Mouse (Mus musculus) frontal cortex, postnatal 36 days (tissue): ENCODE results near the gene Elovl4.

Source experiments
- DNase-seq, 2 experiments: peaks; one replicate each; pipeline ENCODE4 v3.0.0; 2022; ENCODE audit warnings: low spot score in 2 of 2

The Elovl4 gene

DNA sequence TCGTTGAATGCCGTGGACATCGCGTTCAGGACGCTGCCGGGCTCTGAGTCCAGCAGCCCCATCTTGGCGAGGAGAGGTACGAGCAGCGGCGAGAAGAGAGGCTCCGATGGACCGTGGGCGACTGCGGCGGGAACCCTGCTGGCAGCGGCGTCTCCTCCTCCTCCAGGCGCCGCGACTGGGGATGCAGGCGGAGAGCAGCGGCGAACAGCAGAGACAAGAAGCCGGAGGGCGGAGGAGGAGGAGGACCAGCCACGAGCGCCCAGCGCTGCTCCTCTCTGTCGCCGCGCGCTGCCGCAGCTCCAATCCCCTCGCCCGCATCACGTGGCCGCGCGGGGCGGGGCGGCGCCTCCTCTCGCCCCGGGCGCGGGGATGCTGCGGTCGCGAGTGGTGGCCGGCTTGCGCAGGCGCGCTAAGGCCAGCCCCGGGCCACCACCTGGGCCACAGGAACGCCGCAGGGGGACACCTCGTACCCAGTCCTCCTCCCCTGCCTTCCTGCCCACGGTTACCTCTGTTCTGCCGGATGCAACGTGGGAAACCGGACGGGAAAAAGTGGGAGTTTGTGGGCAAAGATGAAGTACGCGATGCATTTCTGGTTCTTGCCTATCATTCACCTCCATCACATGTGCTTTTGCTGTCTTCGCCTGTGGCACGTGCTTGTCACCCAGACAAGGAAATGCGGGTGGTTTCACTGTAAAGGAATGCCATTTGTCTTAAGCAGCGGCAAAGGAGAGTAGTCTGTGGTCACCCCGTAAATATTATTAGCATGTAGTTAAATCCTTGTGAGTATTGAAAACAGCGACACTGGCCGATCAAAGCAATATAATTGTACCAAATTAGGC is at the start of gene Elovl4:
TSS of gene Elovl4 (minus strand) at position 301 of the 839 bp plus-strand sequence.
- DNase-seq = peak; percentile 89 to 91

DNA sequence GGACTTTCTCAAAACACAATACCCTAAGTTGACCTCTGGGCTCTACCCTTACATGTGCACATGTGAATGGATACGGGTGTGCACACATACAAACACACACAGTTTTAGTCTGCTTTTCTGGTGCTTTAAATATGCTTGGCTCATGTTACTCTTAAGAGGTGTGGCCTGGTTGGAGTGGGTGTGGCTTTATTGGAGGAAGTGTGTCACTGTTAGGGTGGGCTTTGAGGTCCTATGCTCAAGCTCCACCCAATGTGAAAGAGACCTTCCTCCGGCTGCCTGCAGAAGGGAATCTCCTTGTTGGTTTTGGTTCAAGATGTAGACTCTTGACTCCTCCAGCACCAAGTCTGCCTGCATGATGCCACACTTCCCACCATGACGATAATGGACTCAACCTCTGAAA is 46.4 kb upstream of the Elovl4 start:
- no peak for DNase-seq

DNA sequence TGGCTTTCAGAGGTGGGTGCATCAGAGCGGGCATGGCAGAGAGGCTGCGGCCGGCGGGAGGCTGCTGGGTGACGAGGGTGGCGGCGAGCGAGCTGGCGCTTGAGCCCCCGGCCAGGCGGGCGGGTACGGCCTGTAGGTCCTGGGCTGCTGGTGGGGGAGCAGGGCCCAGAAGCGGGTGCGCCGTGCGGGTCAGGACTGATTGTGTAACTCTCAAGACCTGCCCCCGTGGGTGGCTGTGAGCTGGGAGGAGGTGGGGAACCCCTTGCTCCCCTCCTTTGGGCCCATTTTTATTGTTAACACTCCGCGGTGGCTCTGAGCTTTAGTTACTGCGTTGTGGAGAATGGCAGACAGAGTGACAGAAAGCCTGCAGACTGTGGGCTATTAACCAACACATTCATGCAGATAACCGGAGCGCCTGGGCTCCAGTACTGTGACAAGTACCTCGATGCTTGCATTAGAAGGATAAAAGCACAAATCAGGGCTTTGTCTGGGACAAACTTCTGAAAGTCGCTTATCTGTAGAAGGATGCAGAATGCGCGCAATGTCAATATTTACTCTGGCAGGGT is 28.8 kb upstream of the Elovl4 start:
- no peak for DNase-seq

DNA sequence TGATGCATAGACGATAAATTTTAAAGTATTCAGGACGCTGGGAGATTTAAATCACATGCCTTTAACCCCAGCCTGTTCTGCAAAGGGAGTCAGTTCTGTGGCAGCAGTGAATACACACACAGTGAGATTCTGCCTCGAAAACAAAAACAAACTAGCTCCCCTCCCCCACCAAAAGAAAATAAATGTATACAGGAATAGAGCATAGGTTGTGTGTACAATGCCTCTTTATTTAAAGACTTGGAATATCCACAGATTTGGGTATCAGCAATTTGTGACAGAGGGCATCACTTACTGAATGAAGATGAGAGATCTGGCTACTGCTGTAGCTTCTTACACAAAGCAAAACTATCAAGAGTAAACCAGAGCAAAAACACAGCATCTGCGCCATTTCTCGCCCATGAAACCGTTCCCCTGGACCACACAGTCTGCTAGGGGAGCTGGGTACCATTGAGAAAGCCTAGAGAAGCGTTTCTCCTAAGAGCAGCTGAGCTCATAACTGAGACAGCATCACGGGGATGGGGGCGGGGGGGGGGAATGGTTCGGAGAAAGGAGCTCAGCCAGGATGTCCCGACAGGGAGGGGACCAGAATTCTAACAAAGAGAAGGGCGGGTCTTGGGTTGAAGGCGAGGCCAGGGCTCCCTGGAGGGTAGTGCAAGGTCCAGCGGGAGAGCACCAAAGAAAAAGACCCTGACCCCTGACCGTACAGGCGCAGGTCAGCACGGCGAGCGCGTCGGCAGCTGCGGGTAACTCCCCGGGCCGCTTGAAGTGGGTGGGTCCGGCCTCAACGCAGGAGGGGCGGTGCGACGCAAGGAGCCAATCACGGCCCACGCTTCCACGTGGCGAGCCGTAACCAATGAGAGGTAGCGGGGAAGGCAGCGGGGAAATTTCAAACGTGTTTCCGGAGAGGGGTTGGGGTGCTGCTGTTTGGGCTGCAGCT is 28.0 kb upstream of the Elovl4 start, which contains the start of gene Ttk:
TSS of gene Ttk (plus strand) at position 879 of the 937 bp plus-strand sequence.
- DNase-seq = peak; percentile 85 to 91

DNA sequence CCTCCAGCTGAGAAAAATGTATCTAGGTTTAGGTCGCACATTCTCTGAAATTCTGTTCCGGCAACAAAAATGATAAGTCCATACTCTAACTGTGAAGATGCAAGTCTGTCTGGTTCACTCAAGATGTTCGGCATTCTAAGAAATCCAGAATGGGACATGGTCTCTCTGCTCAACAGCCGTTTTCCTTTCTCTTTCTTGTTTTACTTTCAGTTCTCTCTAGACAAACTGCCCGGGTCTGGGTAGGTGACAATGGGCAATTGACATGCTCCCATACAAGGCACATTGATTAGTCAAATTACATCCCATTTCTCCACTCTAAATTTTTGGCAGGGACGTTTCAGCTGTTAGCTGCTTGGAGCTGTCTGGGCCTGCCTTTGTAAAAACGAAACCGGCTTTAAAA is 25.1 kb upstream of the Elovl4 start:
- no peak for DNase-seq

DNA sequence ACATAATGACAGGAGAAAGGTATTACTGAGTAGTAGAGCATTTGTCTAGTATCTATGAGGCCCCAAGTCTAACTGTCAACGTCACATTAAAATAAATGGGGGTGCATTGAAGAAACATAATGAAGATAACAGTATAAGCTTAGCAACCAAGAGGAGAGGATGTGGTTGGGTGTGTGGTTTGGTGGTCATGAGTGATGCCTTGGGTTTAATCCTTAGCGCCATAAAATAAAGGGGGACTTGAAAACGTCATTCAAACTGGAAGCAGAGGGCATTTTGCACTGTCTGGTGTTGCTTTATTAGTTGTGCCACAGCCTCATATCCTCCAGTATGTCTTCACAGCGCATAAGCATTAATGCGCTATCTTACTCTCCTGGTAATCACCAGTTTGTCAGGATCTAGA is 23.8 kb upstream of the Elovl4 start:
- no peak for DNase-seq

DNA sequence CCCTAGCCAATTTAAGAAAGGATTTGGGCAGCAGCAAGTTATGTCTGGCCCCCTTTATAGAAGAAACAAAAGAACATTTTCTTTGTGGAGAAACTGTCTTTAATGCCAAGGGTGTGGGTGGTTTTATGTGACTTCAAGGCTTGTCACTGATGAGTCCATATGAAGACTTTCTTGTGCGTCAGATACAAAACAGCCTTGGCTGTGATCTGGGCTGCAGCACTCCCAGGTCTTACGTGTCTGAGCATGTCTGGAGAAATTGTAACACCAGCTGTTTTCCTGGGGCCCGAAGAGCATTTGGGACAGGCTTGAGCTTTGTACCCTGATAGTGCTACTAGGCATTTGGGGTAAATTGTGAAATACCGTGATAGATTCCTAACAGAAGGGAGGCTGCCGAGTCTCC is 16.8 kb upstream of the Elovl4 start:
- DNase-seq = no peak

DNA sequence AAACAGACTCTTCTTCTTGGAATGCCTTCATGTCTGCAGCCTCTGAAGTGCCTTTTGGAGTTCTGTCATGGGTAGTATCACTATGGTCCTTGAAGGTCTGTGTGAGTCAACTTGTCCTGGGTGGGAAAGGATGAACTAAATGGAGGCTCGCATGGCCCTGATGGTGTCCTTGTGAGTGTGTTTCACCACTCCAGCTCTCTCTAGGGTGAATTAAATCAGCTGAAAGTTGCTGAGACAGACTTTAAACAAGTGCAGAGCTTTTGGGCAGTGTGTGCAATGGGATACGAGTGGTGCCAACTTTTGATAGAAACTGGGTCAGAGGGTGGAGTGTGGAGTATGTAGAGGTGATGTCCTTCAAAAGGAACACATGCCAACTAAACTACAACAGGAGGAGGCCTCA is 14.9 kb upstream of the Elovl4 start:
- no peak for DNase-seq

DNA sequence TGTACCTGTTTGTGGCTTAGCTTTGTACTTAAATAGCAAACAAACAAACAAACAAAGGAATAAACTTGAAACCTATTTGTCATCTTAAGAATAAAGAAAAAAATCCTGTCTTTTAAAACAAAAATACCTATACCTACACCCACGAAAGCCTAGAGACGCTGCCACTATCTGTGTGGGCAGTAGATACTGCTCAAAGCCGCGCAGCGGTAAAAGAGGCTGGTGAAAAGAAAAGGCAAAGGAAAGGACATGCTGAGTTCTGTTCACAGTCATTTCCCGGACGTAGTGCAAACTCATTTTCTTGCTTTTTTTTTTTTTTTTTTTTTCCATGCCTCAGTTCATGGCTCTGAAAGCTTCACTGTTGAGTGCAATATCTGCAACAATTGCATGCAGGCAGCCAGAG is 13.1 kb upstream of the Elovl4 start:
- no peak for DNase-seq

DNA sequence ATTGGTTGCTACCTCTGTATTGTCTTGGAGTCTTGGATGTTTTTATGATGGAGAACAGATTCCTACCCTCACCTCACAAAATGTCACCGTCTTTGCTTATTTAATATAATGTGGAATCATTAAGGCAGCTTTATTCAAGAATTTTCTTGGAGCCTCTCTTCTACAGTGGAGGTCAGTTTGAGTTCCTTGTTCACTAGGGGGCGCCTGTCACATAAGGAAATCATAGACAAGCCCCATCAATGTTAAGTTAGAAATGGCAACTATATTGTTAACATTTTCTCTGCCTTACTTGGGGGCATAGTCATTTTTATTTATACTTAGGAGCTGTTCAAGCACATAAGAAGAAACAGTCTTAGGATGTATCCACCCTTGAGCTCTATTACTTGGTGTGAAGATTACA is 1.5 kb upstream of the Elovl4 start:
- peak in 1 of 2 experiments; percentile 74 for DNase-seq

DNA sequence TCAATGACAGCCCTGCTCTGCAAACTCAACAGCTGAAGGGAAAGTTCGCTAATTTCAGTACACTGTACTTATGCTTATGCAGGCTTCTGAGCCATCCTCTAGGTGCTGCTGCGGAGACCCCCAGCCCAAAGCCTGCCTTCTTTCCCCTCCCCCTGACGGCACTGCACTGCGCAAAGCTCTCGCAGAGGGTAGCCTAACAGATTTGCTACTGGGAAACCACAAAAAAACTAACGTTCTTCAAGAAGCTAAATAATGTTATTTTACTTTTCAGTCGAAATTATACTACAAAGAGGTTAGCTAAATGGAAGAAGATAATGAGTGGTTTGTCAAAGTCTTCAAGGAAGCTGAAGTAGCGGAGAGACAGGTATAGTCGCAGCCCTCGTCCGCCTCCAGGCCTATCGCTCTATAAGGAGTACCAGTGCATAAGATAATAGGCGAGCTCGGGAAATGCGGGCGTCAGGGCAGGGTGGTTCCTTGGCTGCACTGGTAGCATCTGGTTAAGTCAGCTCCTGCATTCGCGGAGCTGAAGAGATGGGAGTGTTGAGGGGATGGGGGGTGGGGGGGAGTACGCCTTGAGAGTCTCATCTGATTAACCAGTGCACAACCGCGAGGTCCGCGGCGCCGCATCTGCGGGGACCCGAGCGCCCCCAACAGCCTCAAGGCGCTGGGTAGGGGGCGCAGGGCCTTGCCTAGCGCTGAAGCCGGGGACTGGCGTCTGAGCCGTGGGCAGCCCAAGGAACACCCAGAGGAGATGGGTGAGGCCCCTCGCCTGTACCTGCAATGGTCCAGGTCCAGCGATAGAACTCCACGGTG is 707 bp downstream of the Elovl4 start:
- DNase-seq = peak in 1 of 2 experiments; percentile 45

DNA sequence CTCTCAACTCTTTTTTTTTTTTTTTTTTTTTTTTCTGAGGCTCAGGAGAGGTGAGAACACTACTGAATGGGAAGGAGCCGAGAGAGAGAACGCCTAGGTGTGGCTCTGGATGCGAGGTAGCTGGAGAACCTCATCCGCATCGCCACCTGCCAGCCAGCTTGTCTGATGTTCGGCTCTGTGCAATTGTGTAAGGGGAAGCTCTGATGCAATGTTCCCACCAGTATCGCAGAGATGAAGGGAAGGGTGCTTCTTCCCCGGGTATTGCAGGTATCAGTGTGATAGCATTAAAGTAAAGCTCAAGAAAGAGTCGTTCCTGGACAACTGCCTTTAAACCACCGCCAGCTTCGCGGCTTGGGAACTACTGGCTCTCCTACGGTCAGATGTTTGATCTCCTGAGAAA is 1.7 kb downstream of the Elovl4 start:
- DNase-seq = no peak

DNA sequence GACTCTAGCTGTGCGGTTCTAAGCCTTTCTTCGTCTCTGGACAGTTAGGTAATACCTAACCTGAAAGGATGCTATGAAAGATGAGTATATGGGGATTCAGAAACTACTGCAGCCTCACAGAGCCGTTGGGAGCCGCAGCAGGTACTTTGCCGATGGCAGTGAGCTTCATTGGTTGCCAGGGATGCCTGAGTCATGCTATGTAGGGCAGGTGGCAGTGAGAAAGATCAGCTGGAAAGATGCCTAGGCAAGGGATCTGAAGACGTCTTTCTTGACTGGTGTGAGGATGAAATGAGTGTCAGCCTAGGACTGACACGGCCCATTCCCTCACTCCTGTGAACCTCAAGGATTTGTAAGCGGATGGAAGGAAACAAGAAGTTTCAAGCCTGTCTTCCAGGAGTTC is 8.2 kb downstream of the Elovl4 start:
- DNase-seq = no peak

DNA sequence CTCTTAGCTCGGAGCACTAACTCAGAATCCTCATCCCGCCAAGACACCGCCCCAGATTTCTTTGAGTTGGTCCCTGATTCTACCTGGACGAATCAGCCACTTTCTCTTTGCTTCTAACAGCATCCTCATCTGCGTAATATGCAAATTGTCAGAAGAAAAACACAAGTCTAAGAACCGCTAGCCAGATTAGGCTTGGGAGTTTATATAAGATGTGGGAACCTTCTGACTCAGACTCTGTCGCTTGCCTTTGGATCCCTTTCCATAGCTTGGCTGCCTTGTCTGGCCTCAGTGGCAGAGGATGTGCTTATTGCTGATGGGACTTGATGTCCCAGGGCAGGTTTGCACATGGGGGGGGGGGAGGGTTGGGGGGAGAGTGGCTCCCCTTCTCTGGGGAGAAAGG is 9.2 kb downstream of the Elovl4 start:
- DNase-seq = no peak

DNA sequence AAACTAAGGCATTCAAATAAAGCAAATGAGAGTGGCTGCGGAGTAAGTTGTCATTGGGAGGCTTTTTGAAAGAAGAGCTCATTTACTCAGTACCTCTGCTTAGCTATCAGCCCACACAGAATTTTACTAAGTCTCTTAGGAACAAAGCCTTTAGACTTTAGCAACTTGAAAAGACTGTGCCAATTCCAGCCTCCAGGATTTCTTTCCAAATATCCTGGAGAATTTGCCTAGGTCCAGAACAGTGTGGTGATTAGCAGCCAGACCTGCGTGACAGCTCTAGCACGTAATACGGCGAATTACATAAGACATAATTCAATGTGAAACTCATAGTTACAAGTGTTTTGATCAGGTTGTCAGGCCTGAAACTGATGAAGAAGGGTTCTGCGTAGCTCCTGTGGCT is 16.8 kb downstream of the Elovl4 start:
- no peak for DNase-seq

DNA sequence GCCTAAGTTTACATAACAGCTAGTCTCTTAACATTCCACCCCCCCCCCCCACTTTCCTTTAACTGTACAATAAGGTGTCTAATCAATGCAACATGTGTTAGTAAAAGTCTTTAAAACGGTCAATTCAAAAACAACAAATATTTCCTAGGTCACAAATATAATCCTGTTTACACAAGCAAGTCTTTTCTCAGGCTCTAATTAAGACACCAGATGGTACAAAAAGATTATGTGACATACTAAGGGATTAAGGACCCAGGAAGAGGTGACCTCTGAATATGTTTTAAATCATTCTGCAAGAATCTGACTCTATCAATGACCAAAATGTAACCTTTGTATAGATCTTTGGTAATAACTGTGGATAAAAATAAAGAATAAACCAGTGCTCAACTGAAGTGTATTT is 20.6 kb downstream of the Elovl4 start:
- no peak for DNase-seq

DNA sequence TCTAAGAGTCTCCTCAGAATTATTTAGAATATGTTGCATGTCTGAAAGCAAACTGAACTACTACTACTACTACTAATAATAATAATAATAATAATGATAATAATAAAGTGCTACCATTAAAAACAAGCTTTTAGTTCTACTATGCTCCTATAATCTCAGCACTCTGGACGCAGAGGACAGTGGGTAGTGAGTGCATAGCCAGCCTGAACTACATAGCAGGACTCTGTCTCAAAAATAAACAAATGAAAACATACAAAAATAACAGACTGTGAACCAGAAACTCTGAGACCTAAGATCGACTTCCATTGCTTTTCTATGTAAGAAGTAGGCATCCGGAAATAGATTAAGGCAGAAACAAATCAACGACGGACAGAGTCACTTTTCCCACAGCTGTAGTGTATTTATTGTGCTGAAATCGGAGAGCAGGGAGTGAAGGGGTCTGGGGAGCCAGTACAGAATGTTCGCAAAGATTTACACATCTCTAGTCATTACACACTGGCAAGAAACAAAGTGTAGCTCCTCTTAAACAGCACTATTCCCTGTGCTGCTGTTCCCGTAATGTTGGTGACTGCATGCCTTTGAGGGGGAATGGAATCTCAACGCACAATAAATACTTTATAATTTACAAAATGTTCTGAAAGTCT is 27.6 kb downstream of the Elovl4 start:
- no peak for DNase-seq

DNA sequence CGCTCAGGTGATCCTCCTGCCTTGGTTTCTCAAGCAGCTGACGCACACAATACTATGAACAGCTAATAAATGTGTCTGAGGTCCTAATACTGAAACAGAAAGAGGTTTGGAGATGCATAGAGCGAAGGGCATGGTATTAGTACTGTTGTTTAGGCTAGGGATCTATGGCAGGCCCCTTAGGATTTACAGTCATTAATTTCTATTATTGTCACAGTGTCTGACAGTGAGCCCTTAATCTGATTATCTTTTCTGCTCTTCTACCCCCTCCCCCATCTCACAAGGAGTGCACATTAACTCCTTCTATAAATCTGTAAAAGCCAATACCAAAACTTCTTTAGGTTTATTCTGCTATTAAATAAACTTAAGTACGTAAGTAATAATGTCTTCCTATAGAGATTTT is 44.8 kb downstream of the Elovl4 start:
- no peak for DNase-seq

DNA sequence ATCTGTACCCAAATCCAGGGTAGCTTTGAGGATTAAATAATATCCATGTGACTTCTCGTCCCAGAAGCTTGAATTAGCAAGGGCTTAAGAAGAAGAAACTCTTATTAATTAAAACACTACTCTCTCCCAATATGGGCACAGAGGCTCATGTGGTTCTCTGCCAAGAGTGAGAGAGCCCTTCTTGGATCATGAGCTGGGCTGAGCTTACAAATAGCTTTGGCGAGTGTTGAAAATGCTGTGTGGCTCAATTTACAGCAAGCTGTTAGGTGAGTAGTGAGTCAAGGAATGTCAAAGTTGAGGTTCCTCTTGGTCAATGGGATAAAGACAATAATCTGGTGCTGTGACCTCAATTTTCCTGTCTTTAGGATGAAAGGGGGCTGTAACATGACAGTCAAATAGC is 74.2 kb downstream of the Elovl4 start:
- no peak for DNase-seq

DNA sequence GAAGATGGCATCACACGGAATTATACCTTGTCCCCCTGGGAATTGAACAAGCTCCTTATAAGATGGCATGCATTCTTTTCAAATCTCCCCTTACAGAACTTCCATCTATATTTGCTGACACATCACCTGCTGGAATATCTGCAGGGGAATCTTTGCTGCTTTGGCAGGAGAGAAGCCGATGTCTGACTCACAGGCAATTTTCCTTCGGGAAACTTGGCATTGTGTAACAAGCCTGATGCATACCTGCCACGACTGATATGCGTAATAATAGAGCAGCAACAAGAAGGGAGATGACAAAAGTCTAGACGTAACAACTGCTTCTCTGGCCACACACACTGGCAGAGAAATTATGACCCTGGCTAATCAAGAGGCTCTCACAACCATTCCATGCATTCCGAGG is 75.2 kb downstream of the Elovl4 start:
- DNase-seq = no peak
